Mouse (Mus musculus) embryonic facial prominence, embryonic 14.5 days (tissue): ENCODE results near the gene Nrxn2. TPM values are rescaled to one million over a fixed set of nuclear protein-coding genes. Genes with fewer than 3 reads are reported as not detected.

Source experiments
- ATAC-seq: fragments of 200-750 bp; cut with Nextera tagmentation; 2 replicates; pipeline ENCODE4 v1.8.0; 2017; ENCODE audit warnings: low read depth, moderate number of reproducible peaks, moderate TSS enrichment
- DNase-seq: peaks from one replicate; pipeline ENCODE4 v3.0.0-alpha.2; 2015; ENCODE audit warnings: low spot score
- H3K27ac ChIP-seq: fragments of 300-500 bp; sonication (generic); replicated peaks from 2 replicates; pipeline ENCODE4 v1.5.1; 2014; ENCODE audit warnings: low read depth, mild to moderate bottlenecking, low read length, moderate library complexity
- H3K27me3 ChIP-seq: fragments of 300-500 bp; sonication (generic); replicated peaks from 2 replicates; pipeline ENCODE4 v1.6.1; 2014; ENCODE audit warnings: low read length; ENCODE audit not compliant: control insufficient read depth, insufficient read depth
- H3K36me3 ChIP-seq: fragments of 300-500 bp; sonication (generic); 2 replicates; pipeline ENCODE4 v1.6.1; 2014; ENCODE audit warnings: low read length, mixed read lengths; ENCODE audit not compliant: control insufficient read depth, insufficient read depth
- H3K4me1 ChIP-seq: fragments of 300-500 bp; sonication (generic); 2 replicates; pipeline ENCODE4 v1.6.1; 2014; ENCODE audit warnings: antibody characterized with exemption, low read length; ENCODE audit not compliant: control insufficient read depth, insufficient read depth
- H3K4me2 ChIP-seq: fragments of 300-500 bp; sonication (generic); 2 replicates; pipeline ENCODE4 v1.6.1; 2014; ENCODE audit warnings: low read depth, mild to moderate bottlenecking, low read length, moderate library complexity, mixed read lengths
- H3K4me3 ChIP-seq: fragments of 300-500 bp; sonication (generic); 2 replicates; pipeline ENCODE4 v1.5.1; 2014; ENCODE audit warnings: low read depth, mild to moderate bottlenecking, low read length
- H3K9ac ChIP-seq: fragments of 300-500 bp; sonication (generic); 2 replicates; pipeline ENCODE4 v1.6.1; 2014; ENCODE audit warnings: low read depth, mild to moderate bottlenecking, low read length, moderate library complexity, mixed read lengths
- H3K9me3 ChIP-seq: fragments of 300-500 bp; sonication (generic); 2 replicates; pipeline ENCODE4 v1.6.1; 2016; ENCODE audit warnings: low read length; ENCODE audit not compliant: control insufficient read depth
- WGBS: fragments of 180-500 bp; shearing (Covaris S2); extraction: QIAGEN DNeasy Blood & Tissue Kit; methylation state at CpG from one replicate; pipeline ENCODE4 v1.1.7; 2014; 5-methylcytosine and 5-hydroxymethylcytosine counted together
- polyA plus RNA-seq: library from polyadenylated mRNA; unstranded; fragments of >200 nt; fragmentation: Nextera tagmentation; extraction: Ambion mirVana; gene quantifications from 2 replicates; pipeline ENCODE4 v1.2.1, GENCODE M21; 2014

Nrxn2 gene
- polyA plus RNA-seq, 1 experiment from 2014 or later, result 3.4 TPM

GRCm38 (mm10) chr19:6377327-6378040 is 41.0 kb upstream of the Nrxn2 start:
- Histone ChIP-seq H3K27ac (no peak overlapping the region), H3K36me3 (peaks cover 68% of the 10 kb centered on the region), H3K4me3 (no peak overlapping the region), H3K9ac (no peak overlapping the region), H3K27me3 (no peaks in the 10 kb centered on the region), H3K4me1 (no peaks in the 10 kb centered on the region), H3K4me2 (no peak overlapping the region), H3K9me3 (no peaks in the 10 kb centered on the region)
- no peak for DNase-seq
- no peak for ATAC-seq
- WGBS, result 83% methylated on average over 11 of the region's 11 CpGs

- no peak overlapping the region for H3K27ac ChIP-seq
- DNase-seq (no peak), ATAC-seq (no peak)
- H3K36me3 ChIP-seq, result peaks cover 37% of the 10 kb centered on the region
- no peaks in the 10 kb centered on the region for H3K27me3 ChIP-seq
- no peak overlapping the region for H3K4me3 ChIP-seq
- peaks cover 7% of the 10 kb centered on the region; the same call in 1 of the 2 replicates for H3K4me1 ChIP-seq
- no peak overlapping the region for H3K9ac ChIP-seq
- H3K4me2 ChIP-seq, result no peak overlapping the region
- H3K9me3 ChIP-seq, result no peaks in the 10 kb centered on the region
- 86% methylated on average over 9 of the region's 9 CpGs for WGBS
Measured at GRCm38 (mm10) chr19:6380411-6381166, 37.9 kb upstream of the Nrxn2 start.

DNA sequence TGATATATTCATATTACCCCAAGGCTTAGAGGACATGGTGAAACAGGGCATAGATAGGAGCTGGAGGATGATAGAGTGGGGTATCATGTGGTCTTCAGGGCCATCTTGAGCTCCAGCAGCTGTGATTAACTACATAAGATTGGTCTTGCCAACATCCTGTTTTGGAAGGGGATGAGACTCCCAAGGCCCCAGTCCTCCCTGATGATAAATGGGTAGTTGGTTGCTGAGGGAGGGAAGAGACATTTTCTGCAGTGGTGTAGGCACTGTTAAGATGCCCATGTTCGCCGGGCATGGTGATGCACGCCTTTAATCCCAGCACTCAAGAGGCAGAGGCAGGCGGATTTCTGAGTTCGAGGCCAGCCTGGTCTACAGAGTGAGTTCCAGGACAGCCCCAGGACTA is 37.3 kb upstream of the Nrxn2 start:
- Histone ChIP-seq H3K9me3 (no peaks in the 10 kb centered on the region), H3K27ac (no peak overlapping the region), H3K27me3 (no peaks in the 10 kb centered on the region), H3K36me3 (peaks cover 31% of the 10 kb centered on the region), H3K4me2 (no peak overlapping the region), H3K4me3 (no peak overlapping the region), H3K9ac (no peak overlapping the region), H3K4me1 (peaks cover 7% of the 10 kb centered on the region; the same call in 1 of the 2 replicates)
- WGBS, result 96% methylated on average over 5 of the region's 5 CpGs
- no peak for ATAC-seq
- no peak for DNase-seq

DNA sequence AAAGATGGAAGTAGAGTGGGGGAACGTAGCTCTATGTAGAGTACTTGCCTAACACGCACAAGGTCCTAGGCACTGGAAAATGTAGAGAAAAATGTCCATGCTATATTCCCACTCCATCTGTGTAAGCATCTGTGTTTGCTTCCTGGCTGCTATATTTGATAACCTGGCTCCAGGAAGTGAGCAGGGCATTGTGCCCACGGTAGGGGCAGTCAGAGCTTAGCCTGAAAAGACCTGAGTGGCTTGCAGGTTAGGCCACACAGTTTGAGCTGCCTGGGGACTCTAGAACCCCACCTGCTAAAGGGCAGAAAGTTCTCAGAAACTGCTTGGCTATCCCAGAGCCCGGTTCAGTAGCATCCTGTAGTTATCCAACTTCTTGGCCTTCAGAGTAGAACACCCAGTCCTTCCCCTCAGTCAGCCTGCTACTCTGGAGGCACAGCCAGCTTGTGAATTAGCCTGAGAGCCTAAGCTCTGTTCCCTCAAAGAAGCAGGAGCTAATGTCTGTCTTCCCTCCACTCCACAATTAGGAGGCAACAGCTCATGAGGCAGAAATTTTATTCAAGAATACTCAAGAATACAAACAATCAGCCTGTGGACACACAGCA is 36.1 kb upstream of the Nrxn2 start:
- no peak overlapping the region for H3K4me3 ChIP-seq
- H3K27ac ChIP-seq, result no peak overlapping the region; the same call in 1 of the 2 replicates
- H3K9me3 ChIP-seq, result no peaks in the 10 kb centered on the region
- H3K36me3 ChIP-seq, result peaks cover 19% of the 10 kb centered on the region
- no peaks in the 10 kb centered on the region for H3K27me3 ChIP-seq
- ATAC-seq (no peak), DNase-seq (no peak)
- WGBS, result 82% methylated on average over 4 of the region's 4 CpGs
- no peak overlapping the region for H3K9ac ChIP-seq
- H3K4me2 ChIP-seq, result no peak overlapping the region
- H3K4me1 ChIP-seq, result peaks cover 7% of the 10 kb centered on the region; the same call in 1 of the 2 replicates

DNA sequence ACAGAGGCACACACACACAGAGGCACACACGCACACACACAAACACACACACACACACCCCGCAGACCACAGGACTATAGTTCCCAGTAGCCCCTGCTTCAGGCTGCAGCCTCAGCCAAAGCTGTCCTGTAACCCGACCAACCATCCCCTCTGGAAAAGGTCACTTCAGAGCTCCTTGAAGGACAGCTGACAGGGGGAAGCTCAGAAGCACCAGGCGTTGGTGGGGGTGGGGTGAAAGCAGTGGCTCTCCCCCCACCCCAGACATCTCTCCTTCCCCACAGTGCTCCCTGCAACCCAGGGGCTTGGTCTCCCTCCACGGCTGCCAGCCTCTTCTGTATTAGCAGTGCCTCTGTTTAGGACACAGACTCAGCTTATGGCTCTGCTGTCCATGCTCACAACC is 35.1 kb upstream of the Nrxn2 start:
- H3K27ac ChIP-seq, result no peak overlapping the region
- ATAC-seq (no peak; the same call in 1 of the 2 replicates), DNase-seq (peak; percentile 27)

DNA sequence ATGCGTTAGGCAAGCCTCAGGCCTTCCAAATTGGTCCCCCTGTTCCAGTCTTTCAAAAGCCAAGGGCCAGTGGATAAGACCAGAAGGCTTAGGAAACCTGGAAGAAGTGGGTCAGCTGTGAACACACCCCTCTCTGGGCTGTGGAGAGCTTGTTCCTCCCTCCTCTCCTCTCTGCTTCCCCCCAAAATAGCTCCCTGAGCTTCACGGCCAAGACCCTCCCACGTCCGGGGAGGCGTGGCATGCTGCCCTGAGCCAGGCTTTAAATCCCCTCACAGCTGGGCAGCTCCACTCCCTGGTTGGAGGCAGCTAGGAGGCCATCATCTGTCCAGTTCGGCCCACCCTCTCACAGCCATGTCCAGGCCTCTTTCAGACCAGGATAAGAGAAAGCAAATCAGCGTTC is 34.4 kb upstream of the Nrxn2 start, which contains the start of gene Pygm:
Gene Pygm, plus strand, starts transcription at position 272 of the 400 bp plus-strand sequence.
- H3K27me3 ChIP-seq, result no peaks in the 10 kb centered on the region
- H3K9ac ChIP-seq, result no peak within 1 kb of the TSS
- H3K9me3 ChIP-seq, result no peaks in the 10 kb centered on the region
- WGBS, result 19% methylated on average over 7 of the region's 7 CpGs
- DNase-seq (peak; percentile 72), ATAC-seq (peak; percentile 62)
- H3K4me1 ChIP-seq, result peaks cover 8% of the 10 kb centered on the region; the same call in 1 of the 2 replicates
- H3K27ac ChIP-seq, result peak within 1 kb of the TSS; percentile 21; the same call in 1 of the 2 replicates
- peak within 1 kb of the TSS; percentile 15 for H3K4me2 ChIP-seq
- H3K36me3 ChIP-seq, result 0 out of 2 replicates have a peak, but pooled peaks cover 2% of the 10 kb centered on the region
- no peak within 1 kb of the TSS for H3K4me3 ChIP-seq

More for the DNA sequence above, 35.1 kb upstream of the Nrxn2 start:
- WGBS, result 34% methylated on average over 5 of the region's 5 CpGs
- Histone ChIP-seq H3K9me3 (no peaks in the 10 kb centered on the region), H3K27me3 (no peaks in the 10 kb centered on the region), H3K4me3 (no peak overlapping the region), H3K4me1 (peaks cover 7% of the 10 kb centered on the region; the same call in 1 of the 2 replicates), H3K9ac (no peak overlapping the region), H3K36me3 (peaks cover 8% of the 10 kb centered on the region; the same call in 1 of the 2 replicates), H3K4me2 (no peak overlapping the region)

DNA sequence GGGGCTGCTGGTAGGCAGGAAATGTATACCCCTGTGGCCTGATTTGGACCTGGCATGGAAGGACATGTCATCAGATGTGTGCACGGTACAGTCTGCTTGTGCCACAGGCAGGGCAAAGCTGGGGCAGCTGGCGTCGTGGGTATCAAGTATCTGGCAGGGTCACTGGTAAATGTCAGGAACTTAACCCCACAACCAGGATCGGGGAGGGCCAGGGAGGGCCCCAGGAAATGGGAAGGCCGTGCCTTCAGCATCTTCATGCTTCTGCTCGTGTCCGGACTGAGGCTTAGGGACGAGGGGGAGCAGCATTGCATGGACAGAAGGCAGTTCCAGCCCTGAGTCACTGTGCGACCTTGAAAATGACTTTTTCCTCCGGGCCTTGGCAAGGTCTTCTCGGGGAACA is 33.6 kb upstream of the Nrxn2 start:
- Histone ChIP-seq H3K36me3 (no peaks in the 10 kb centered on the region), H3K4me1 (peaks cover 16% of the 10 kb centered on the region), H3K27me3 (no peaks in the 10 kb centered on the region; the same call in 1 of the 2 replicates), H3K9me3 (no peaks in the 10 kb centered on the region), H3K4me3 (no peak overlapping the region), H3K4me2 (peak overlapping the region; percentile 15), H3K9ac (no peak overlapping the region), H3K27ac (no peak overlapping the region)
- no peak for DNase-seq
- ATAC-seq, result no peak
- WGBS, result 65% methylated on average over 11 of the region's 11 CpGs

DNA sequence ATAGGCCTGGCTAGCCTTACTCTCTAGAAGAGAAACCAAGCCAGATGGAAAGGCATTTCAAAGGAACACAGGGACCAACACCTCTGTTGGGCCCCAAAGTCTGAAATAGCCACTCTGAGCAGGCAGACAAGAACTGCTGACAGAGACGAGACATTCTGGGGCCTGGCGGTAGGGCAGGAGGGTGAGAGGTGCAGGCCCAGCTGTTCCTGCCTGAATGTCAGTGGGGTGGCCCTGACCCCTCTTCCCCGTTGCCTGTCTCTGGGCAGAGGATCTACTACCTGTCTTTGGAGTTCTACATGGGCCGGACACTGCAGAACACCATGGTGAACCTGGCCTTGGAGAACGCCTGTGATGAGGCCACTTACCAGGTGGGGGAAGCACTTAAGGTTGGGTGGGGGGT is 33.1 kb upstream of the Nrxn2 start:
- Histone ChIP-seq H3K4me3 (no peak overlapping the region), H3K36me3 (no peaks in the 10 kb centered on the region), H3K9me3 (no peaks in the 10 kb centered on the region), H3K27me3 (no peaks in the 10 kb centered on the region; the same call in 1 of the 2 replicates), H3K4me2 (no peak overlapping the region), H3K4me1 (peaks cover 18% of the 10 kb centered on the region), H3K9ac (no peak overlapping the region), H3K27ac (no peak overlapping the region)
- WGBS, result 66% methylated on average over 5 of the region's 5 CpGs
- no peak for ATAC-seq
- DNase-seq, result no peak
